Mouse (Mus musculus) stomach, adult 2 months (tissue): Measurements from ENCODE around the gene Pja2. TPM values are rescaled to one million over a fixed set of nuclear protein-coding genes. Genes with fewer than 3 reads are reported as not detected.

Experiments used
- polyA plus RNA-seq: library from polyadenylated mRNA; depleted of rRNA; stranded (reverse); fragments of >200 nt; gene quantifications from 2 replicates; pipeline ENCODE4 v1.2.3, GENCODE M21; 2012; rRNA removed

Pja2 gene
- 5.2 TPM in 2 replicates for polyA plus RNA-seq

GRCm38 (mm10) chr17:64331898-64332769 lies at the start of gene Pja2:
Pja2 (minus strand) TSS chr17:64331916.

